Mouse (Mus musculus) liver, embryonic 11.5 days (tissue): Measurements from ENCODE around the gene Gm14190. TPM values are rescaled to one million over a fixed set of nuclear protein-coding genes. Genes with fewer than 3 reads are reported as not detected.
"Not testable (repeated sequence)": the region's sequence is repeated elsewhere in the genome, so short reads cannot be mapped to it uniquely, and the experiment has no call there.

Source experiments
- ATAC-seq: fragments of 200-750 bp; cut with Nextera tagmentation; replicated peaks from 2 replicates; pipeline ENCODE4 v1.8.0; 2017; ENCODE audit warnings: moderate number of reproducible peaks, mild to moderate bottlenecking, moderate TSS enrichment, moderate library complexity; ENCODE audit not compliant: low FRiP score
- DNase-seq: peaks from one replicate; pipeline ENCODE4 v3.0.0-alpha.2; 2017; ENCODE audit warnings: low spot score
- H3K27ac ChIP-seq: fragments of 300-500 bp; sonication (generic); 2 replicates; pipeline ENCODE4 v1.5.1; 2014; ENCODE audit warnings: mild to moderate bottlenecking, low read depth, low read length, control low read depth
- H3K27me3 ChIP-seq: fragments of 300-500 bp; sonication (generic); replicated peaks from 2 replicates; pipeline ENCODE4 v1.6.1; 2014; ENCODE audit warnings: low read length, mixed read lengths; ENCODE audit not compliant: control insufficient read depth, insufficient read depth
- H3K36me3 ChIP-seq: fragments of 300-500 bp; sonication (generic); 2 replicates; pipeline ENCODE4 v1.6.1; 2014; ENCODE audit warnings: mild to moderate bottlenecking, low read length, moderate library complexity, mixed read lengths; ENCODE audit not compliant: control insufficient read depth, insufficient read depth
- H3K4me1 ChIP-seq: fragments of 300-500 bp; sonication (generic); replicated peaks from 2 replicates; pipeline ENCODE4 v1.6.1; 2014; ENCODE audit warnings: low read length, mixed read lengths; ENCODE audit not compliant: control insufficient read depth, insufficient read depth
- H3K4me2 ChIP-seq: fragments of 300-500 bp; sonication (generic); 2 replicates; pipeline ENCODE4 v1.6.1; 2014; ENCODE audit warnings: mild to moderate bottlenecking, control low read depth, moderate library complexity
- H3K4me3 ChIP-seq: fragments of 300-500 bp; sonication (generic); 2 replicates; pipeline ENCODE4 v1.5.1; 2014; ENCODE audit warnings: low read depth, low read length, control low read depth
- H3K9ac ChIP-seq: fragments of 300-500 bp; sonication (generic); 2 replicates; pipeline ENCODE4 v1.6.1; 2014; ENCODE audit warnings: low read depth, low read length, control low read depth
- H3K9me3 ChIP-seq: fragments of 300-500 bp; sonication (generic); 2 replicates; pipeline ENCODE4 v1.6.1; 2016; ENCODE audit warnings: low read length, inconsistent platforms, mixed read lengths; ENCODE audit not compliant: control insufficient read depth
- WGBS: fragments of 180-500 bp; shearing (Covaris S2); extraction: QIAGEN DNeasy Blood & Tissue Kit; methylation state at CpG from one replicate; pipeline ENCODE4 v1.1.7; 2014; 5-methylcytosine and 5-hydroxymethylcytosine counted together
- polyA plus RNA-seq: library from polyadenylated mRNA; unstranded; fragments of >200 nt; fragmentation: Nextera tagmentation; extraction: Ambion mirVana; gene quantifications from 2 replicates; pipeline ENCODE4 v1.2.1, GENCODE M21; 2014

The Gm14190 gene
- polyA plus RNA-seq, 1 experiment from 2014 or later, result not detected

- not testable (repeated sequence) for H3K9ac ChIP-seq, H3K4me1 ChIP-seq, H3K4me3 ChIP-seq, H3K36me3 ChIP-seq, ATAC-seq, H3K27me3 ChIP-seq, DNase-seq, H3K27ac ChIP-seq, H3K9me3 ChIP-seq, H3K4me2 ChIP-seq
- 56% methylated on average over 10 of the region's 10 CpGs for whole genome bisulfite sequencing
Measured at GRCm38 (mm10) chr11:99658467-99659010, 32.0 kb downstream of the Gm14190 start, which contains the start of gene Gm11563. TSS of gene Gm11563 (minus strand) at chr11:99658960.

GRCm38 (mm10) chr11:99657051-99657450, 33.5 kb downstream of the Gm14190 start:
- Histone ChIP-seq H3K36me3 (no peaks in the 10 kb centered on the region), H3K4me1 (no peaks in the 10 kb centered on the region), H3K4me3 (no peak overlapping the region), H3K9me3 (no peaks in the 10 kb centered on the region), H3K9ac (no peak overlapping the region), H3K27ac (no peak overlapping the region), H3K4me2 (no peak overlapping the region), H3K27me3 (no peaks in the 10 kb centered on the region)
- DNase-seq, result no peak
- no peak for ATAC-seq
- 54% methylated on average over 5 of the region's 5 CpGs for WGBS

- Histone ChIP-seq H3K4me3 (no peak within 1 kb of the TSS), H3K27ac (no peak within 1 kb of the TSS), H3K36me3 (no peaks in the 10 kb centered on the region), H3K9me3 (no peaks in the 10 kb centered on the region), H3K4me2 (no peak within 1 kb of the TSS), H3K27me3 (no peaks in the 10 kb centered on the region), H3K4me1 (no peaks in the 10 kb centered on the region), H3K9ac (no peak within 1 kb of the TSS)
- ATAC-seq (no peak), DNase-seq (no peak)
- WGBS, result 62% methylated on average over 2 of the region's 2 CpGs
Measured at GRCm38 (mm10) chr11:99650136-99650535, 40.4 kb downstream of the Gm14190 start, which contains the start of gene Gm11555. TSS of gene Gm11555 (minus strand) at chr11:99650236.

- no peak overlapping the region for H3K9ac ChIP-seq
- H3K4me2 ChIP-seq, result no peak overlapping the region
- no peak overlapping the region for H3K27ac ChIP-seq
- DNase-seq (no peak), ATAC-seq (no peak)
- H3K4me3 ChIP-seq, result no peak overlapping the region
- no peaks in the 10 kb centered on the region for H3K9me3 ChIP-seq
- 83% methylated on average over 15 of the region's 15 CpGs for WGBS
- no peaks in the 10 kb centered on the region for H3K27me3 ChIP-seq
- H3K36me3 ChIP-seq, result no peaks in the 10 kb centered on the region
- H3K4me1 ChIP-seq, result no peaks in the 10 kb centered on the region
Measured at GRCm38 (mm10) chr11:99646444-99646843, 44.1 kb downstream of the Gm14190 start.

GRCm38 (mm10) chr11:99644351-99644750, 46.2 kb downstream of the Gm14190 start:
- H3K4me2 ChIP-seq, result no peak overlapping the region
- H3K27ac ChIP-seq, result no peak overlapping the region
- no peak overlapping the region for H3K9ac ChIP-seq
- DNase-seq (no peak), ATAC-seq (no peak)
- H3K4me1 ChIP-seq, result no peaks in the 10 kb centered on the region
- H3K4me3 ChIP-seq, result no peak overlapping the region
- no peaks in the 10 kb centered on the region for H3K36me3 ChIP-seq
- H3K27me3 ChIP-seq, result no peaks in the 10 kb centered on the region
- H3K9me3 ChIP-seq, result no peaks in the 10 kb centered on the region
- 64% methylated on average over 3 of the region's 3 CpGs for WGBS

GRCm38 (mm10) chr11:99643635-99644139, 46.9 kb downstream of the Gm14190 start, which contains the start of gene Krtap4-7:
TSS of gene Krtap4-7 (minus strand) at chr11:99644089.
- 82% methylated on average over 9 of the region's 9 CpGs for WGBS
- not testable (repeated sequence) for H3K9me3 ChIP-seq, H3K27ac ChIP-seq, H3K27me3 ChIP-seq, H3K4me1 ChIP-seq, H3K4me3 ChIP-seq, DNase-seq, H3K9ac ChIP-seq, ATAC-seq, H3K36me3 ChIP-seq, H3K4me2 ChIP-seq

- no peak overlapping the region for H3K27ac ChIP-seq
- no peaks in the 10 kb centered on the region for H3K9me3 ChIP-seq
- 32% methylated on average over 1 of the region's 1 CpGs for WGBS
- H3K36me3 ChIP-seq, result no peaks in the 10 kb centered on the region
- ATAC-seq, result no peak
- DNase-seq, result no peak
- no peak overlapping the region for H3K9ac ChIP-seq
- H3K4me3 ChIP-seq, result no peak overlapping the region
- H3K27me3 ChIP-seq, result no peaks in the 10 kb centered on the region
- no peak overlapping the region for H3K4me2 ChIP-seq
- H3K4me1 ChIP-seq, result no peaks in the 10 kb centered on the region
Measured at GRCm38 (mm10) chr11:99640926-99641325, 49.6 kb downstream of the Gm14190 start.

Other genes with a start within 250 kb of the Gm14190 start
- gene Krt23, start 197.6 kb downstream of the Gm14190 start, polyA plus RNA-seq, result 0.38 TPM in 2 replicates
- not detected in 2 replicates for gene Krt39, start 169.4 kb downstream of the Gm14190 start, polyA plus RNA-seq
- 0.21 TPM in 1 of 2 replicates, not detected in the other for gene Krt40, start 147.6 kb downstream of the Gm14190 start, polyA plus RNA-seq
- gene Krtap3-3, start 139.9 kb downstream of the Gm14190 start, polyA plus RNA-seq, result not detected in 2 replicates
- gene Krtap3-2, start 133.9 kb downstream of the Gm14190 start, polyA plus RNA-seq, result not detected in 2 replicates
- not detected in 2 replicates for gene Gm11939, start 131.3 kb downstream of the Gm14190 start, polyA plus RNA-seq
- not detected in 2 replicates for gene Krtap3-1, start 124.1 kb downstream of the Gm14190 start, polyA plus RNA-seq
- not detected in 2 replicates for gene Krtap1-5, start 109.7 kb downstream of the Gm14190 start, polyA plus RNA-seq
- gene Krtap1-4, start 107.1 kb downstream of the Gm14190 start, polyA plus RNA-seq, result not detected in 2 replicates
- gene Krtap1-3, start 99.4 kb downstream of the Gm14190 start, polyA plus RNA-seq, result not detected in 2 replicates
- not detected in 2 replicates for gene Krtap9-3, start 92.6 kb downstream of the Gm14190 start, polyA plus RNA-seq
- gene Gm11938, start 87.4 kb downstream of the Gm14190 start, polyA plus RNA-seq, result not detected in 2 replicates
- gene Gm11937, start 80.6 kb downstream of the Gm14190 start, polyA plus RNA-seq, result not detected in 2 replicates
- gene Krtap2-4, start 75.9 kb downstream of the Gm14190 start, polyA plus RNA-seq, result not detected in 2 replicates
- gene Gm11562, start 70.3 kb downstream of the Gm14190 start, polyA plus RNA-seq, result not detected in 2 replicates
- gene Krtap4-1, start 62.5 kb downstream of the Gm14190 start, polyA plus RNA-seq, result not detected in 2 replicates
- not detected in 2 replicates for gene Krtap4-2, start 55.7 kb downstream of the Gm14190 start, polyA plus RNA-seq
- not detected in 2 replicates for gene Krtap4-7, start 46.7 kb downstream of the Gm14190 start, polyA plus RNA-seq
- gene Gm11555, start 40.5 kb downstream of the Gm14190 start, polyA plus RNA-seq, result not detected in 2 replicates
- gene Gm11563, start 31.8 kb downstream of the Gm14190 start, polyA plus RNA-seq, result not detected in 2 replicates
- not detected in 2 replicates for gene Krtap4-6, start 24.8 kb downstream of the Gm14190 start, polyA plus RNA-seq
- gene Gm14180, start 43.5 kb upstream of the Gm14190 start, polyA plus RNA-seq, result not detected in 2 replicates
- not detected in 2 replicates for gene Gm11595, start 82.2 kb upstream of the Gm14190 start, polyA plus RNA-seq
- gene Krtap4-8, start 90.0 kb upstream of the Gm14190 start, polyA plus RNA-seq, result not detected in 2 replicates
- gene Krtap4-9, start 94.5 kb upstream of the Gm14190 start, polyA plus RNA-seq, result not detected in 2 replicates
- gene Gm11596, start 102.7 kb upstream of the Gm14190 start, polyA plus RNA-seq, result not detected in 2 replicates
- gene Gm11569, start 108.2 kb upstream of the Gm14190 start, polyA plus RNA-seq, result not detected in 2 replicates
- gene Gm11554, start 113.7 kb upstream of the Gm14190 start, polyA plus RNA-seq, result not detected in 2 replicates
- gene Krtap4-13, start 119.2 kb upstream of the Gm14190 start, polyA plus RNA-seq, result not detected in 2 replicates
- gene Gm11564, start 124.9 kb upstream of the Gm14190 start, polyA plus RNA-seq, result not detected in 2 replicates
- not detected in 2 replicates for gene 2300003K06Rik, start 147.3 kb upstream of the Gm14190 start, polyA plus RNA-seq
- gene Krtap4-16, start 160.9 kb upstream of the Gm14190 start, polyA plus RNA-seq, result not detected in 2 replicates
- not detected in 2 replicates for gene Gm11568, start 167.2 kb upstream of the Gm14190 start, polyA plus RNA-seq
- not detected in 2 replicates for gene Gm11559, start 173.7 kb upstream of the Gm14190 start, polyA plus RNA-seq
- gene Krtap9-1, start 182.6 kb upstream of the Gm14190 start, polyA plus RNA-seq, result not detected in 2 replicates
- not detected in 2 replicates for gene Gm11567, start 188.4 kb upstream of the Gm14190 start, polyA plus RNA-seq
- not detected in 2 replicates for gene Krtap31-1, start 217.2 kb upstream of the Gm14190 start, polyA plus RNA-seq
- gene Gm11565, start 224.0 kb upstream of the Gm14190 start, polyA plus RNA-seq, result not detected in 2 replicates
- not detected in 2 replicates for gene Krtap31-2, start 245.6 kb upstream of the Gm14190 start, polyA plus RNA-seq